Mouse (Mus musculus) embryo, embryonic 10.5 days (tissue): ENCODE results near the gene Apol9a.
"Not testable (repeated sequence)": the region's sequence is repeated elsewhere in the genome, so short reads cannot be mapped to it uniquely, and the experiment has no call there.

Experiments
- DNase-seq: peaks from one replicate; pipeline ENCODE4 v3.0.0-alpha.2; 2015; ENCODE audit warnings: low spot score

The Apol9a gene

DNA sequence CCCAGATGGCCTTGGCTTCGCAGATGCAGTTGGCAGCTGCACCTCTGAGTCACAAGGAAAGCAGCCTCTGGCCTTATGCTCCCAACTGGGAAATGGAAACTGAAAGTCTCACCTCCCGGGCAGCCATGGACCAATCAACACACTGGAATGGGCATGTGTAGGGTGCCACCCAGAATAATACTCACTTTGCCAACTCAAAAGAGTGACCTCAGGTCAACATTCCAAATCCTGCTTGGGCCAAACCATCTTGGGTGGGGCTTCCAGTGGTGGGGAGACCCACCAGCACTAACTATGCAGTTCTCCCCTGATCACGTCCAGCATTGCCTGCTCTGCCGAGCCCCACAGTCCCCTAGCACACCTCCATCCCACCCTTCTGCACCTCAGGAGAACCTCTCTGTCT is at the start of gene Apol9a:
Gene Apol9a, minus strand, starts transcription at position 101 of the 400 bp plus-strand sequence.
- DNase-seq: not testable (repeated sequence)

DNA sequence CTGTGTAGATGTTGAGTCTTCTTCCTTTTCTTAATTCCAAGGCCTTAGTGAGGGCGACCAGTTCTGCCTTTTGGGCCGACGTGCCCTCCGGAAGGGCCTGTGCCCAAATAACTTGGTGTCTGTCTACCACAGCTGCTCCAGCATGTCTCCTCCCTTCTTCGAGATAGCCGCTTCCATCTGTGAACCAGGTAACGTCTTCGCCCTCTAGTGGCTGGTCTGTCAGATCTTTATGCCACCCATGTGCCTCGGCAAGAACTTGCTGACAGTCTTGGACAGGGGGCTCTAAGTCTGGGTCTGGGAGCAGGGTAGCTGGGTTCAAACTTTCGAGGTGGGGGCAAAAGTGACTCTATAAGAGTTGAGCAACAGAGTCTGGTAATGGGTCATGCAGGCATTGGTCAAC is 39.0 kb upstream of the Apol9a start:
- DNase-seq: not testable (repeated sequence)

DNA sequence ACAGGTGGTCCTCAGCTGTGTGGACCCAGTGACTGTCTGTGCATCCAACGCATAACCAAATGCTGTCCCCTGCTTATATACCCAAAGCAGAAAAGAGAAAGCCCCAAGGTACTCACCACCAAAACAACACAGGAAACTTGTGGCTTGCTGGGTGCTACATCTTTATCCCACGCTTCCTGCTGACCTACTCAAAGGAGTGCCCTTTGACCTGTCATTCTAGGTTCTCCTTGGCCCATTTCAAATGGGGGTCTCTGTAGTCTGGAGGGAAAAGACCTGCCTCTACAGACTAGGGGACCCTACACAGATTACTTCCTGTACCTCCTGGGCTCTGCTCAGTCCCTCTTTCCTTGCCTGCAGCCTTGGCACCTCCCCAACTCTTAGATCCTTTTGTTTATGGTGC is 36.5 kb upstream of the Apol9a start, which contains the start of gene Apol7b:
Gene Apol7b, minus strand, starts transcription at position 101 of the 400 bp plus-strand sequence.
- DNase-seq: not testable (repeated sequence)

DNA sequence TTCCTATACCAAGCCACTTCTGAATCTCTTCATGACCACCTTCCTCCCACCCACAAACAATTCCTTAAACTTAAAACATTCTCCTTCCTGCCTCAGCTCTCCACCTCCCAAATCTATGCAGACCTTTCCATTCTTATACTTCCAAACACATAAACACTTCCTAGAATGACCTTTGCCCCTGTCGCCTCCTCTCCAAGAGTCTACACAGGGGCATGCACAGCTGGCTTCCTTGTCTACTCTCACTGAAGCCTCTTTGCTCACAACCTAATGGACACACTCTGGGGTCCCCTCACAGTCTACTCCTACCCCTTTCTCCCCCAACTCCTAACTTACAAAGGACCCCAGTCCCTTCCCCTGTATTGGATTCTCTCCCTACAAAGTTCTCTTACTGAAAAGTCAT is 34.7 kb upstream of the Apol9a start:
- DNase-seq: not testable (repeated sequence)

- DNase-seq: not testable (repeated sequence)
Measured at GRCm38 (mm10) chr15:77444746-77445145, 33.8 kb upstream of the Apol9a start.

DNA sequence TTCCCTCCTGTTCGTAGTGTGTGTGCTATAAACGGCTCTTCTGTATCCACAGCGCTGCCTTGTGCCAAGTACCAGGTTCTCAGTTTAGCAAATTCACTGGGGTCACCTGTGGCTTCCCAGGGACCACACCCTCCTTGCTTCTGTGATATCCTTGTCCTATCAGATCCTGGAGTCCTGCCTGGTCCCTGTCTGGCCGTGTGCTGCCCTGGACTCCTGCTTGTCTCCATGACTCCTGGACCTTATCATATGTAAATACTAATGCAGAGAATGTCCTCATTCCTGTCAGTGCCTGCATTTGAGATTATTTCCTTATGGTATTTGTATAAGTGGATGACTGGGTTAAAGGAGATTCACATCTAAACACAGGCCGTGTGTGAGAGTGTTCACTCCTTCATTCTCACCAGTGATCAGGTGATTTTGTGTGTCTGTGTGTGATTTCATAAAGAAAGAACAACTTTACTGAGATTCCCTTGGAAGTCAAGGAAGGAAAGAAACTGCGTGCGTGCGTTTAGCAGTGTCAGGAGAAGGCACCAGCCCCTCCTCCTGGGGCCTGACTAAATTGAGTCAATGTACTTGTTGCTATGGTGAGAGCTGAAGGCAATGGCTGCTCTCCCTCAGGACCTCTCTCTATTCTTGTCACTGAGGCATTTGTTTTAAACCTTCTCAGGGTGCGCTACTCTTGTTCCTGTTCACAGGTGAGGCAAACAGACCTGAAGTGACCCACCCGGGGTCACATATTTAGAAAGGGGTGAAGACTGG is 17.9 kb upstream of the Apol9a start:
- not testable (repeated sequence) for DNase-seq

GRCm38 (mm10) chr15:77422925-77423324 is 12.0 kb upstream of the Apol9a start:
- not testable (repeated sequence) for DNase-seq

DNA sequence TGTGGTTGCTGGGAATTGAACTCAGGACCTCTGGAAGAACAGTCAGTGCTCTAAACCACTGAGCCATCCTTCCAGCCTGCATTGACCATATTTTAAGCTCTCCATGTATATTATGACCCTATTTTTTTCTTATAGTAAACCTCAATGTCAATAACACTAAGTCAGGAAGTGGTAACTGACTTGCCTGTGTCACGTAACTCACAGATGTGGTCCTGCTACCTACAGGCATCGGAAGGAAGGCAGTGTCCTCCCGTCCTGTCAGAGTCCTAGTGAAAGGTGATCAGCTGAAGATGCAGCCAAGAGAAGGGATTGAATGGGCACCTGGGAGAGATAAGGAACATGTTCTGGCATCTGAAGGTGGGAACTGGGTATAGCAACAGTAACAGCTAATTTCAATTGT is 8.7 kb upstream of the Apol9a start:
- not testable (repeated sequence) for DNase-seq

DNA sequence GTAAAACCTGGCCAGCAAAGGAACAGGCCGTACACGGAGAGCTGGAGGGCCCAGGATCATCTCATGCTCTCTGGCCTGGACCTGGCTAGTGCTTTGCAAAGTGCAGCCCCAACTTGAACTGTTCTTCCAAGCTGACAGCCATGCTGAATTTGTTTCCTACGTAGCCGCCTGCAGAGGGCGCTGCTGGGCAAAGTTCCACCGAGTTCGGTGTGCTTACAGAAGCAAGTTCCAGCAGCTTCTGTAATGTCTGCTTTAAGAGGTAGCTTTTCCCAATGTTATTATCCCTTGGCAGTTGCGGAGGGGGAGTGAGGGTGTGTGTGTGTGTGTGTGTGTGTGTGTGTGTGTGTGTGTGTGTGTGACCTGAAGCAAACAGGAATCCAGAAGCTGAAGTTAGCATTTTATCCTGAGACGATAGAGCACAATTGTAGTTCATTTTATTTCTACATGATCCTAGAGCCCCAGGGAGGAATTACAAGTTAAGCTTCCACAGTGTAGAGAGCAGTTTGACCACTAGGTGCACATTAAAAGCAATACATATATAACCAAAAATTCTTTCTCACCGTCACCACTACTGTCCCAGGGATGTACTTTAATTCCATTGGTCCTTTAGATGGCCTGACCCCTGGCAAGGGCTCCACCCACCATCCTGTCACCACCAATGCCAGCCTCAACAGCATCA is 5.9 kb upstream of the Apol9a start:
- DNase-seq: not testable (repeated sequence)

DNA sequence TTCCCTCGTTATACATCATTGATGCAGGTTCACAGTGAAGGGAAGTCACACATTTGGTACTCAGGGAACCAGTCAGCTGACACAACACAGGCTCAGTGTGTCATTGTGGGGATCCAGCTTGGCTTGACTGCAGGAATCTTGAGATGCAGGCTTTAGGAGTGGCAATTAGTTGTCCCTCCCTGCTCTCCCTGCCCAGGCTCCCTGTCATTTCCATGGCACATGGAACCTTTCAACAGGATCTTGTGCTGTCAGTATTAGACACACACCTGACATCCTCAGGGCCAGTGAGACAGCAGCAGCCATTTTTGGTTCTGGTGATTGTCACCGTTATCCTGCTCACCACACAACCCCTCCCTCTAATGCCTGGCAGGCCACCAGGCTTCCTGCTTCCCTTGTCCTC is 4.7 kb upstream of the Apol9a start:
- not testable (repeated sequence) for DNase-seq

DNA sequence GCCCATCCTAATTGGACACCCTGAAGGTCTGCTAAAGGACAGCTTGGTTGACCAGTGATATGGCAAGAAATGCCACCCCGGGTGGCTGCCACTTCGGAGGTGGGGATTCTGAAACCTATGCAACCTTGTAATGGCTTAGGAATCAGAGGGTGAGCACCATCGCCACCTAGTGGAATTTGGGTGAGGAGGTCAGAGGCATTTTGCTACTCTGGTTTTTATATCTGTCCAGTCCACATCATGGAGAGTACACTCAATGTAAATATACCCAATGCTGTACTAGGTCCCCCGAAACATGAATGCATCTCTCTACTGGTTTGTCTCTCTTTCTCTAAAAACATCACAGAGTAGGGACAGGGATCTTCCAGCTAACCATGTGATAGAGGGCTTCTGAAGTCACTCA is 1.8 kb upstream of the Apol9a start:
- DNase-seq: peak; percentile 20

DNA sequence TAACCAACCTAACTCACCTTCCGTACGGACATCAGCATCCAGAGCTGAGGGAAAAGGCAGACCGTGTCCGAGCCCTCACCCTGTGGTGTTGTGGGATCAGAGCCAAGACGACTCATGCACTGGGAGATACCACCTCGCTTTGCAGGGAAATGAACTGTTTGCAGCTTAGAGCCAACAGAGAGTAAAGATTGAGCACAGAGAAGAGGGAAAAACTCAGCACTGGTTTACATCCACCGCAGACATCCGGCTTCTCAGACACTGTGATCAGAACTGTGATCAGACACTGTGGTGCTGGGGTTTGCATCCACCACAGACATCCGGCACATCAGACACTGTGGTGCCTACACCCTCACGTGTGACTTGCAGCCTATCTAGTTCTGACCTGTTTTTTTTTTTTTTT is 4.6 kb downstream of the Apol9a start:
- DNase-seq: not testable (repeated sequence)

- DNase-seq: peak; percentile 67
Measured at GRCm38 (mm10) chr15:77399027-77399426, 11.9 kb downstream of the Apol9a start, which contains the start of gene Apol7a. Gene Apol7a, minus strand, starts transcription at chr15:77399110.

GRCm38 (mm10) chr15:77397450-77398132 is 13.3 kb downstream of the Apol9a start:
- not testable (repeated sequence) for DNase-seq

- not testable (repeated sequence) for DNase-seq
Measured at GRCm38 (mm10) chr15:77393832-77394231, 17.1 kb downstream of the Apol9a start.

- no peak for DNase-seq
Measured at GRCm38 (mm10) chr15:77387462-77387861, 23.5 kb downstream of the Apol9a start.

DNA sequence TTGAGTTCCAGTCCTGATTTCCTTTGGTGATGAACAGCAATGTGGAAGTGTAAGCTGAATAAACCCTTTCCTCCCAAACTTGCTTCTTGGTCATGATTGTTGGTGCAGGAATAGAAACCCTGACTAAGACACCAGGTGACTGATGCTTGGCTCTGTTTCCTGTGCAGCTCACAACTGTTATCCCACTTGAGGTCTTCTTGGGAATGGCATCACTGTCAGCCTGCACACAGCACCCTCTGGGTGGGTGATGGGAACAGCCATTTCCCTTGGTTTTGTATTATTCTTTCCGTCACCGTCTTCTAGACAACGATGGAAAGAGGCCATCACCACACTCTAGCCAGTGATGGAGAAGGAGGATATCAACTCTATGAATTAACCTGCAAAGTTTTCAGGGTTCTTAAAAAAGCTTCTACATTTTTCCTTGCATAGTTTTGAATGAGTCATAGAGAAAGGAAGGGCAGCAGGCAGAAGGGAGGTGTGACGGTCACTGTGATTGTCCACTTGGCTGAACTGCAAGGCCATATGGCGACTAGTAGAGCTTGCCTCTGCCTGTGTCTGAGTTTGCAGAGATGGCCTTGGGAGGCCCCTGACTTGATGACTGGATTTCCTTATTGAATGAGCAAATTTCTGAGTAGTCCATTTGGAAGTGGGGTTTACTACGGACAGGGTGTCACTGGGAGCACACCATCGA is 26.4 kb downstream of the Apol9a start:
- DNase-seq: no peak

GRCm38 (mm10) chr15:77382880-77383279 is 28.1 kb downstream of the Apol9a start:
- DNase-seq: no peak

- no peak for DNase-seq
Measured at GRCm38 (mm10) chr15:77382271-77382850, 28.6 kb downstream of the Apol9a start.

DNA sequence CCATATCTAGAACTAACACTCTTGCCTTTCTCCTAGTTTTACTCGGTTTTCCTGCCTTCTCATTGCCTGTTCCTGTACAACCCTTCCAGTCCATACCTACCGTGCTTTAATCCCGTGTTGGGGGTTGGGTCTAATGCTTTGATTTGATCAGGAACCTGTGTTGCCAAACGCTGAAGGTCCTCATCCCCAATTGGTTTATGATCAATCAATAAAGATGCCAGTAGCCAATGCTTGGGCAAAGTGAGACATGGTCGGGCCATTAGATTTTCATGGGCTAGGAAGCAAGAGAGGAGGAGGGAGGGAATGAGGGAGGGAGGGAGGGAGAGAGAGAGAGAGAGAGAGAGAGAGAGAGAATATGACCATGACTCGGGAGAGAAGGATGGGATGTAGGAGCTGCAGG is 29.5 kb downstream of the Apol9a start:
- no peak for DNase-seq

- no peak for DNase-seq
Measured at GRCm38 (mm10) chr15:77379921-77380320, 31.0 kb downstream of the Apol9a start.

GRCm38 (mm10) chr15:77377419-77377818 is 33.5 kb downstream of the Apol9a start:
- DNase-seq: no peak
